ENCODE assay signal across 17 mouse cellular contexts in genomic region chr13:98804480-98804879, GRCm38 (mm10).
"Had no signal": no experiment of that assay in that cellular context is flagged by ENCODE, and none has a peak within 500 bp of the region (broad histone marks: within the 10 kb centered on the region; RNA-seq: fewer than 3 reads in every experiment).

No protein-coding gene starts in this region.

- H3K9ac ChIP-seq: intestine, embryonic 15.5 days; limb, embryonic 15.5 days; lung, embryonic 15.5 days; neural tube, embryonic 13.5 days; stomach, embryonic 15.5 days had no signal

- ATAC-seq: intestine, embryonic 15.5 days; midbrain, embryonic 16.5 days had no signal

- H3K27ac ChIP-seq: intestine, embryonic 15.5 days; limb, embryonic 15.5 days; lung, embryonic 15.5 days; midbrain, embryonic 10.5 days; neural tube, embryonic 13.5 days; stomach, embryonic 15.5 days had no signal

- DNase-seq: kidney, adult 2 months; kidney, postnatal 25 days; layer of hippocampus, adult 9-11 months; layer of hippocampus, postnatal 36 days; lung, postnatal 14 days; retina, postnatal 1 day; right cerebral cortex, postnatal 4 days; spleen, adult 18-20 months; thymus, adult 2 months; thymus, postnatal 25 days had no signal

- H3K9me3 ChIP-seq: intestine, embryonic 15.5 days; limb, embryonic 15.5 days; lung, embryonic 15.5 days; stomach, embryonic 15.5 days had no signal

- H3K4me1 ChIP-seq: intestine, embryonic 15.5 days; limb, embryonic 15.5 days; lung, embryonic 15.5 days; midbrain, embryonic 10.5 days; neural tube, embryonic 13.5 days; stomach, embryonic 15.5 days had no signal

- H3K4me3 ChIP-seq: intestine, embryonic 15.5 days; limb, embryonic 15.5 days; lung, embryonic 15.5 days; midbrain, embryonic 10.5 days; neural tube, embryonic 13.5 days; stomach, embryonic 15.5 days had no signal

- H3K4me2 ChIP-seq: intestine, embryonic 15.5 days; limb, embryonic 15.5 days; lung, embryonic 15.5 days; neural tube, embryonic 13.5 days; stomach, embryonic 15.5 days had no signal

- H3K27me3 ChIP-seq: intestine, embryonic 15.5 days; limb, embryonic 15.5 days; lung, embryonic 15.5 days; neural tube, embryonic 13.5 days; stomach, embryonic 15.5 days had no signal
